Mouse (Mus musculus): ENCODE results near the gene Gm5089. TPM values are rescaled to one million over a fixed set of nuclear protein-coding genes. Genes with fewer than 3 reads are reported as not detected.

Gene Gm5089
- polyA plus RNA-seq, 1 experiment from 2014 or later = 0.60 TPM

GRCm38 (mm10) chr14:122406541-122407219 is 44.2 kb downstream of the Gm5089 start:
- peak overlapping the region; percentile 6; the same call in 1 of the 2 replicates for H3K27ac ChIP-seq (replicated peaks)
- ATAC-seq (ENCODE audit: low FRiP score) = peak; percentile 79

GRCm38 (mm10) chr14:122405897-122406540 is 44.9 kb downstream of the Gm5089 start:
- 0 out of 2 replicates have a peak overlapping the region, but pooled peaks have one; percentile 21 for H3K9ac ChIP-seq (replicated peaks)
- ATAC-seq (ENCODE audit: low FRiP score) = no peak
- no peaks in the 10 kb centered on the region for H3K36me3 ChIP-seq
- H3K4me3 ChIP-seq (replicated peaks) = peak overlapping the region; percentile 31
- peaks cover 77% of the 10 kb centered on the region for H3K27me3 ChIP-seq (replicated peaks)
- peak overlapping the region; percentile 60 for H3K4me2 ChIP-seq
- H3K4me1 ChIP-seq = peaks cover 19% of the 10 kb centered on the region
- no peaks in the 10 kb centered on the region for H3K9me3 ChIP-seq (replicated peaks)
- WGBS = 3% methylated on average over 18 of the region's 18 CpGs
- peak overlapping the region; percentile 6; the same call in 1 of the 2 replicates for H3K27ac ChIP-seq (replicated peaks)

More at GRCm38 (mm10) chr14:122406541-122407219, 44.2 kb downstream of the Gm5089 start:
- WGBS = 1% methylated on average over 58 of the region's 58 CpGs
- H3K9ac ChIP-seq (replicated peaks) = 0 out of 2 replicates have a peak overlapping the region, but pooled peaks have one; percentile 21
- H3K4me1 ChIP-seq = peaks cover 19% of the 10 kb centered on the region
- H3K4me3 ChIP-seq (replicated peaks) = peak overlapping the region; percentile 31
- peaks cover 77% of the 10 kb centered on the region for H3K27me3 ChIP-seq (replicated peaks)
- peak overlapping the region; percentile 60 for H3K4me2 ChIP-seq
- no peaks in the 10 kb centered on the region for H3K36me3 ChIP-seq
- no peaks in the 10 kb centered on the region for H3K9me3 ChIP-seq (replicated peaks)

GRCm38 (mm10) chr14:122405236-122405635 is 45.7 kb downstream of the Gm5089 start:
- H3K4me1 ChIP-seq = peaks cover 19% of the 10 kb centered on the region
- ATAC-seq (ENCODE audit: low FRiP score) = peak; percentile 8; the same call in 1 of the 2 replicates
- WGBS = 16% methylated on average over 12 of the region's 12 CpGs
- H3K4me3 ChIP-seq (replicated peaks) = no peak overlapping the region
- H3K36me3 ChIP-seq = no peaks in the 10 kb centered on the region
- no peaks in the 10 kb centered on the region for H3K9me3 ChIP-seq (replicated peaks)
- H3K27ac ChIP-seq (replicated peaks) = no peak overlapping the region
- H3K9ac ChIP-seq (replicated peaks) = no peak overlapping the region
- no peak overlapping the region for H3K4me2 ChIP-seq
- H3K27me3 ChIP-seq (replicated peaks) = peaks cover 82% of the 10 kb centered on the region

- Histone ChIP-seq H3K9me3 (replicated peaks) (no peaks in the 10 kb centered on the region), H3K4me2 (no peak overlapping the region), H3K36me3 (no peaks in the 10 kb centered on the region), H3K4me1 (peaks cover 19% of the 10 kb centered on the region), H3K4me3 (replicated peaks) (no peak overlapping the region), H3K27ac (replicated peaks) (peak overlapping the region; percentile 54; the same call in 1 of the 2 replicates), H3K27me3 (replicated peaks) (peaks cover 82% of the 10 kb centered on the region), H3K9ac (replicated peaks) (no peak overlapping the region)
- 55% methylated on average over 7 of the region's 7 CpGs for WGBS
- peak; percentile 51 for ATAC-seq (ENCODE audit: low FRiP score)
Observed at GRCm38 (mm10) chr14:122404596-122405154, 46.2 kb downstream of the Gm5089 start.

- WGBS = 55% methylated on average over 3 of the region's 3 CpGs
- Histone ChIP-seq H3K4me3 (replicated peaks) (no peak overlapping the region), H3K4me2 (no peak overlapping the region), H3K36me3 (no peaks in the 10 kb centered on the region), H3K27me3 (replicated peaks) (peaks cover 81% of the 10 kb centered on the region), H3K27ac (replicated peaks) (no peak overlapping the region), H3K9ac (replicated peaks) (no peak overlapping the region), H3K9me3 (replicated peaks) (no peaks in the 10 kb centered on the region), H3K4me1 (peaks cover 19% of the 10 kb centered on the region)
- no peak for ATAC-seq (ENCODE audit: low FRiP score)
Observed at GRCm38 (mm10) chr14:122403422-122403940, 47.4 kb downstream of the Gm5089 start.

GRCm38 (mm10) chr14:122402716-122403258 is 48.1 kb downstream of the Gm5089 start:
- Histone ChIP-seq H3K4me2 (no peak overlapping the region), H3K36me3 (no peaks in the 10 kb centered on the region), H3K9ac (replicated peaks) (no peak overlapping the region), H3K9me3 (replicated peaks) (no peaks in the 10 kb centered on the region), H3K27me3 (replicated peaks) (peaks cover 74% of the 10 kb centered on the region), H3K4me1 (peaks cover 19% of the 10 kb centered on the region), H3K4me3 (replicated peaks) (no peak overlapping the region), H3K27ac (replicated peaks) (no peak overlapping the region)
- 20% methylated on average over 12 of the region's 12 CpGs for WGBS
- ATAC-seq (ENCODE audit: low FRiP score) = no peak

- Histone ChIP-seq H3K36me3 (no peaks in the 10 kb centered on the region), H3K27ac (replicated peaks) (no peak overlapping the region), H3K9ac (replicated peaks) (no peak overlapping the region), H3K27me3 (replicated peaks) (peaks cover 67% of the 10 kb centered on the region), H3K9me3 (replicated peaks) (no peaks in the 10 kb centered on the region), H3K4me2 (no peak overlapping the region), H3K4me1 (peaks cover 18% of the 10 kb centered on the region), H3K4me3 (replicated peaks) (no peak overlapping the region)
- WGBS = 41% methylated on average over 11 of the region's 11 CpGs
- ATAC-seq (ENCODE audit: low FRiP score) = no peak
Observed at GRCm38 (mm10) chr14:122401886-122402285, 49.0 kb downstream of the Gm5089 start.

GRCm38 (mm10) chr14:122399906-122400305 is 51.0 kb downstream of the Gm5089 start:
- Histone ChIP-seq H3K4me3 (replicated peaks) (no peak overlapping the region), H3K9me3 (replicated peaks) (no peaks in the 10 kb centered on the region), H3K9ac (replicated peaks) (no peak overlapping the region), H3K27me3 (replicated peaks) (peaks cover 51% of the 10 kb centered on the region), H3K4me2 (no peak overlapping the region), H3K27ac (replicated peaks) (no peak overlapping the region), H3K4me1 (no peaks in the 10 kb centered on the region), H3K36me3 (no peaks in the 10 kb centered on the region)
- no peak for ATAC-seq (ENCODE audit: low FRiP score)
- WGBS = 42% methylated on average over 5 of the region's 5 CpGs

- Histone ChIP-seq H3K4me1 (no peaks in the 10 kb centered on the region), H3K36me3 (no peaks in the 10 kb centered on the region), H3K9me3 (replicated peaks) (no peaks in the 10 kb centered on the region), H3K27ac (replicated peaks) (no peak overlapping the region), H3K9ac (replicated peaks) (no peak overlapping the region), H3K4me3 (replicated peaks) (no peak overlapping the region), H3K4me2 (no peak overlapping the region), H3K27me3 (replicated peaks) (peaks cover 40% of the 10 kb centered on the region)
- WGBS = 63% methylated on average over 4 of the region's 4 CpGs
- no peak for ATAC-seq (ENCODE audit: low FRiP score)
Observed at GRCm38 (mm10) chr14:122398676-122399075, 52.2 kb downstream of the Gm5089 start.

GRCm38 (mm10) chr14:122393119-122393518 is 57.8 kb downstream of the Gm5089 start:
- Histone ChIP-seq H3K4me2 (no peak overlapping the region), H3K27ac (replicated peaks) (no peak overlapping the region), H3K4me3 (replicated peaks) (no peak overlapping the region), H3K4me1 (0 out of 2 replicates have a peak, but pooled peaks cover 6% of the 10 kb centered on the region), H3K9me3 (replicated peaks) (no peaks in the 10 kb centered on the region), H3K27me3 (replicated peaks) (peaks cover 4% of the 10 kb centered on the region; the same call in 1 of the 2 replicates), H3K36me3 (no peaks in the 10 kb centered on the region), H3K9ac (replicated peaks) (no peak overlapping the region)
- 86% methylated on average over 1 of the region's 1 CpGs for WGBS
- no peak for ATAC-seq (ENCODE audit: low FRiP score)

- H3K27ac ChIP-seq (replicated peaks) = no peak overlapping the region
- WGBS = 63% methylated on average over 4 of the region's 4 CpGs
- 0 out of 2 replicates have a peak, but pooled peaks cover 6% of the 10 kb centered on the region for H3K4me1 ChIP-seq
- H3K4me2 ChIP-seq = no peak overlapping the region
- H3K9ac ChIP-seq (replicated peaks) = no peak overlapping the region
- H3K4me3 ChIP-seq (replicated peaks) = no peak overlapping the region
- peaks cover 4% of the 10 kb centered on the region; the same call in 1 of the 2 replicates for H3K27me3 ChIP-seq (replicated peaks)
- no peaks in the 10 kb centered on the region for H3K9me3 ChIP-seq (replicated peaks)
- no peaks in the 10 kb centered on the region for H3K36me3 ChIP-seq
- no peak for ATAC-seq (ENCODE audit: low FRiP score)
Observed at GRCm38 (mm10) chr14:122390935-122391334, 60.0 kb downstream of the Gm5089 start.
